Mouse (Mus musculus): ENCODE results near the gene Kifc3.

Gene Kifc3

DNA sequence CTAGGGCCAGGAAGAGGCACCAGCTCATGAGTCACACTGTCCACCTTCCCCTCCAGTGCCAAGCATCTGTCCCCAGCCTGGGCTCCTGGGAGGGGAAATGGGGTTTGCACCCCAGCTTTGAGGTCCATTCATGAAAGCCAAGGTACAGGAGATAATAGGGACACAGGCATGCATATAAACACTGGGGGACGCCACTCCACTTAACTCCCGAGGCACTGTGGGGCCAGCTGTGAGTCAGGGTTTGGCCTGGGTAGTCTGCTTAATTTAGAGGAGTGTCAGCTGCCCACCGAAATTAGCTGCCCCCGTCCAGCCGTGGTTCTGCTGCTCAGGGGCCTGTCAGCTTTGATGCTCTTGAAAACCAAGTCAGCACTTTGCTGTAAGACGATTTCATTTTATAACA is 39.8 kb downstream of the Kifc3 start:
- in situ Hi-C loops (cut with MboI; ENCODE audit: low sequenced_read_pairs): no loop called here

DNA sequence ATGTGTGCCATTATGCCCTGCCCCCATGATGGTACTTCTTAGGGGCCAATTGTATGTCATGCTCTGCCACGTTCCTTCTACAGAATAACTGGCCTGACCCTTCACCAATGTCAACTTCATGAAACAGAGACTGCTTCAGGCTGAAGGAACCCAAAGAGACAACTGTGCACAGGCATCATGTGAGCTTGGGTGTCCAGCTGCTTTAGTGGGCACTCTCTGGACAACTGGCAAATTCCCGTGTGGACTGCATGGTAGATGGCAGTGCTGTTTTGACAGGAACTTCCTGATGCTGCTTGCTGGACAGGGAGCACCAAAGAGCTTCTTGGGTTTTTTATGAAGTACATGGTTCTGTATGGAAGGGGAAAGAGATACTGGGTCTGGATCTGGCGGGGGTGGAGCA is 43.3 kb downstream of the Kifc3 start:
- in situ Hi-C loops (cut with MboI; ENCODE audit: low sequenced_read_pairs): no loop called here

DNA sequence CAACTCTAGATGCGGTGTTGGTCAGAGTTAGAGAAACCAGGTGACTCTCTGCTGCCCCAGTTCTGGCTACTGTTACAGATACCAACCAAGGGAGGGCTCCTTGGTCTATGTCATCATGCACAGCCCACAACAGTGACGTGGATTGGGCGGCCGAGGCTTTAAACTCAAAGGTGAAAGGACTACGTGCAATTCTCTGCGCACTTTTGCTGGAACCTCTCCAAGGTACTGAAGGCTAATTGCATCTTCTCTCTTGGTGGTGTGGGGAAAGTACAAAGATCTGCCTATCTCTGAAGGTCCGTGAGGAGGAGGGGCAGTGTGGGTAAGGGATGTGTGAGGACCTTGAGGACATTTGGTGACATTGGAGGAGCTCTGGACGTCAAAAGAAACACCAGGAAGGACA is 44.0 kb downstream of the Kifc3 start:
- in situ Hi-C loops (cut with MboI; ENCODE audit: low sequenced_read_pairs): no loop called here

DNA sequence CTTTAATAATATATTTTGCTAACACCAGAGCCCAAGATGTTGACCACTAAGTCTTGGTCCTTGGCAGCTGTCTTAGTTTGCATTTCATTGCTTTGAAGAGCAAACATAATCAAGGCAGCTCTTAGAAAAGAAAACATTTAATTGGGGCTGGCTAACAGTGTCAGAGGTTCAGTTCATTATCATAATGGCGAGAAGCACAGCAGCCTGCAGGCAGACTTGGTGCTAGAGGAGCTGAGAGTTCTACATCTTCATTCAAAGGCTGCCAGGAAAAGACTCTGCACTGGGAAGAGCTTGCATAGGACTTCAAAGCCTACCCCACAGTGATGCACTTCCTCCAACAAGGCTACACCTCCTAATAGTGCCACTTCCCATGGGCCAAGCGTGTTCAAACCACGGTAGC is 45.5 kb downstream of the Kifc3 start:
- in situ Hi-C loops (cut with MboI; ENCODE audit: low sequenced_read_pairs): no loop called here

DNA sequence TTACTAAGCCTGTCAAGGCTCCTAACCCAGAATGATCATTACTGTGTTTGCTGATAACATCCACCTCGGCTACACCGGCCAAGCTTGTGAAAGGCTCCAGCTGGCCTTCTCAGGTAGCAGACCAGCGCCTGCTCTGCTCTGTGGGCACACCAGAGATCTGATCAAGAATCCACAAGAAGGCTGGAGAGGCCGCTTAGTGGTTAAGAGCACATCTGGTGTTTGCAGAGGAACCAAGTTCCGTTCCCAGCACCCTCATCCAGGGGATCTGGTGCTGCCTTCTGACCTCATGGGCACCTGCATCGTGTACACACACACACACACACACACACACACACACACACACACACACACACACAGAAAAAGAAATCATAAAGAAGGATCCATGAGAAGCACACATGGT is 46.5 kb downstream of the Kifc3 start:
- in situ Hi-C loops (cut with MboI; ENCODE audit: low sequenced_read_pairs): no loop called here

DNA sequence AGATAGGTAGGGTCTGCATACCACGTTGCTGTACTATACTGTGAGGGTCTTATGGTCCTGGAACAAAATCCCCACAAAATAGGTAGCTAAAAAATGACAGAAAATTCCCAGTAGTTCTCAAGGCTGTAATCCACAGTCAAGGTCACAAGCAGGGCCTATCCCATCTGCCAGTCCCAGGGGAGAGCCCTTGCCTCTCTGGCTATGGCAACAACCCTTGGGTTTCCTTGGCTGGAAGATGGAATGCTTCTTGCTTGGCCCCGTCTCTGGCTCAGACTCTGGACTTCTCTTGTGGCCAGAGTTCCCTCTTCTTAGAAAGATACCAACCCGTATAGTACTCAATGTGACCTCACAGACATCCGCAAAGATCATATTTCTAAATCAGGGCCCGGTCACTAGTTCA is 47.3 kb downstream of the Kifc3 start:
- in situ Hi-C loops (cut with MboI; ENCODE audit: low sequenced_read_pairs): no loop called here

DNA sequence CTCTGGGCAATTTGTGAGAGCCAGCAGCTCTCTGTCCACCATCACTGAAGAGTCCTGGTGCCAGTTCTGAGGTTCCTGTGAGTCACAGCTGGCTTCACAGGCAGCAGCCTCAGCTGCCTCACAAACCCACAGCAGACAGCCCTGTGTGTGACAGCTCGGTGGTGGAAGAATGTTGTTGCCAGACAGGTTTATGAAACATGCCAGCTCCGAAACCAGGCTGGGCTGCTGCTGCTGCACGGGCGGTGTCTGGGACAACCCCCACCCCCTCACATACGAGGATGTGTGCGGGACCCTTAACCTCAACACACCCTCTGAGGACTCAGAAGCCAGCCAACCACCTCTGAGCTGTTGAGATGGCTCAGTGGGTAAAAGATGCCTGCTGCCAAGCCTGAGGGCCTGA is 48.0 kb downstream of the Kifc3 start:
- in situ Hi-C loops (cut with MboI; ENCODE audit: low sequenced_read_pairs): no loop called here

DNA sequence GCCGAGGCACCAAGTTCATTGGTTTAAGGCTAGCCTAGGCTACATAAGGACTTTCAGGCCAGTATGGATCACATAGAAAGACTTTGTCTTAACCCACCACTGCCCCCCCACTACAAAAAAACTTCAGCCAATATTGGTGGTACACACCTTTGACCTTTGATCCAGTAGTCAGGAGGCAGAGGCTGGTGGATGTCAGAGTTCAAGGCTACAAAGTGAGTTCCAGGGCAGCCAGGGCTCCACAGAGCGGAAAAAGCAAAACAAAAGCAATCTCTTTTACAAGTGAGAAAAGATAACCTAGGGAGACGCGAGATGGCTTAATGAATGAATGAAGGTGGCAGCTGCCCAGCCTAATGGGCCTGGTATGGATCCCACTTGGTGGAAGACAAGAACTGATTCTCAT is 48.6 kb downstream of the Kifc3 start:
- in situ Hi-C loops (cut with MboI; ENCODE audit: low sequenced_read_pairs): no loop called here

DNA sequence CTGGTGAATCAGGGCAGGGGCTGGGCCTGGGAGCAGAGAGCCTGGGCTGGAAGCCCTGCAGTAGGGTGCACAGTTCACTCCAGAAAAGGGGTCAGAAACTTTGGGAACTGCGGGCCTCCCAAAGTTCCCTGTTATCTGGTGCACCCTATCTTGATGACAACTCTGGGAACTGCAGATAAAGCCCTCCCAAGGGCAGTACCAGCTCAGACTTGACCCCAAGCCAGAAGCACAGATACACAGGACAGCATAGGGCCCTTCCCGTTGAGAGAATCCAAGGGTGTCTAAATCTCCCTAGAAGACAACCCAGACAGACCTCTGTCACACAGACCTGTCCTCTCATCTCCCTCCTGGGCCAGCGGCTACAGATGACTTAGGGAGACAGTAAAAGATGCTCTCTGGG is 52.0 kb downstream of the Kifc3 start:
- in situ Hi-C loops (cut with MboI; ENCODE audit: low sequenced_read_pairs): no loop called here

DNA sequence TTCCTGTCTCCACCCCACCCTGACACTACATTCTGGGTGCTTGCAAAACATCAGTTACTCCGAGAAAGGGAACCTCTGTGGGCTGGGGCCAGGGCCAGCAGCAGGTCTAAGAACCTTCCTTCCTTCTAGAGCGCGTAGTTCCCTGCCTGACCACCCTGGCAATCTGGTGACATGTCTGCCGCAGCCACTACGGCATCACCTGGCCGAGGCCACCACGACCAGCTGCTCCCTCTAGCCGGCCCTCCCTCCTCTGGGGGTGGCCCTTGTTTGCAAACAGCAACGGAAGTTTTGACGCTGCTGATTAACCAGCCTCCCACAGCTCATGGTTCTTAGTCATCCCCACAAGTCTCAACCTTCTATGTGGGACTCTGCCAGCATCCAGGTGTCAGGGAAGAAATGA is 53.2 kb downstream of the Kifc3 start:
- in situ Hi-C loops (cut with MboI; ENCODE audit: low sequenced_read_pairs): no loop called here

DNA sequence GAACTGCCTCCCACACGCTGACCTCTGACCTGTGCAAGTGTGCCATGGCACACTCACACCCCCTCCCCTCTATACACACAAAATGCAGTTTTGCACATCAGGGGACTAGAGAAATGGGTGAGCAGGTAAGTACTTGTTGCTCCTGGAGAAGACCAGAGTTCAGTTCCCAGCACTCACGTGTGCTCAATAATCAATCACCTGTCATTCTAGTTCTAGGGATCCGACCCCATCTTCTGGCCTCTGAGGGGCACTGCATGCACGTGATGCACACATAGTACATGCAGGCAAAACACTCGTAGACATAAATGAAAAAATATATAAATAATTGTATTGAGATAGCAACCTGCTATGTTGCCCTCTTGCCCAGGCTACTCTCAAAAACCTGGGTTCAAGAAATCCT is 55.8 kb downstream of the Kifc3 start:
- in situ Hi-C loops (cut with MboI; ENCODE audit: low sequenced_read_pairs): no loop called here

DNA sequence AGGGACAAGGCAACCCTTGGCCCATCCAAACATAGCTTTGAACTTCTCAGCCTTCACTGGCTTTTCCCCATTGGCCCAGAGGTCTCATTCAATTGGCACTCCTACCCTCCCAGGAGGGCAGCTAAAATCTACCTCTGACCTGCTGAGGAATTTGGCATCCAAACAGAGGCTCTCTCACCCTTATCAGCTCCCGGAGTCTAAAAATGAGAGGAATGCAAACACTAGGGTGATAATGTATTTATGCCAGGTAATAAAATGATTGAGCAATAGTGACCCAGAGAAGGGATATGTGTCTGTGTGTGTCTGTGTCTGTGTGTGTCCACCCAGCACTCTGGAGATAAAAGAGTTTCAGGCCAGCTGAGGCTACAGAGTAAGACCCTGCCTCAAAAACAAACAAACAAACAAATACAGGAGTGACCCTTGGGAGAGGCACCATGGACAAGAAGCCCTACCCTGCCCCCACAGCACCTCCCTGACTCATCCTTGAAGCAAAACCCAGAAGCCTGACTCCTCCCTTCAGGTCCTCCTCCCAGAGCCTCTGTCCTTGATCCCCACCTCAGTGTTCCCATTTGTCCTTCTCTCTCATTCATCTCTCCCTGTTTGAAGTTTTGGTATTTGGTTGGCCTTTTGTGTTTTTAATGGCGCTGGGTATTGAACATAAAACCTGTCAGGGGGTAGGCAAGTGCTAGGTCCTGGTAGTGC is 56.4 kb downstream of the Kifc3 start:
- in situ Hi-C loops (cut with MboI; ENCODE audit: low sequenced_read_pairs): no loop called here

DNA sequence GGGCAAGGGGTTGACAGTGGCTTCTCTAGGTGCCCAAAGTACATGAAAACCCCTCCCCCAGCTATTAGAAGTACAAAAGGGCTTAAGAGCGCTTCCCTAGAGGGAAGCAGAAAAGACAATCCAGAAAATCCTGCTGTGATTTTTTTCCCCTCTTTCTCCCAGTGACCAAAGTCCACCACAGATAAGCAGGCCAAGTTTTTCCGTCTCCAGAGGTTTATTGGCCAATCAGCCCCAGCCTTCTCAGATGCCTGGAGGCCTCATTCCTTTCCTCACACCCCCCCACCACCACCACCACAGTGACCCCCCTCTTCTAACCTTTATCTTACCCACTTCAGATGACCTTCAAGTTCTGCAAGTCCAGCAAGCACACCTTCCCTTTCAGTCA is 58.0 kb downstream of the Kifc3 start:
- in situ Hi-C loops (cut with MboI; ENCODE audit: low sequenced_read_pairs): no loop called here

DNA sequence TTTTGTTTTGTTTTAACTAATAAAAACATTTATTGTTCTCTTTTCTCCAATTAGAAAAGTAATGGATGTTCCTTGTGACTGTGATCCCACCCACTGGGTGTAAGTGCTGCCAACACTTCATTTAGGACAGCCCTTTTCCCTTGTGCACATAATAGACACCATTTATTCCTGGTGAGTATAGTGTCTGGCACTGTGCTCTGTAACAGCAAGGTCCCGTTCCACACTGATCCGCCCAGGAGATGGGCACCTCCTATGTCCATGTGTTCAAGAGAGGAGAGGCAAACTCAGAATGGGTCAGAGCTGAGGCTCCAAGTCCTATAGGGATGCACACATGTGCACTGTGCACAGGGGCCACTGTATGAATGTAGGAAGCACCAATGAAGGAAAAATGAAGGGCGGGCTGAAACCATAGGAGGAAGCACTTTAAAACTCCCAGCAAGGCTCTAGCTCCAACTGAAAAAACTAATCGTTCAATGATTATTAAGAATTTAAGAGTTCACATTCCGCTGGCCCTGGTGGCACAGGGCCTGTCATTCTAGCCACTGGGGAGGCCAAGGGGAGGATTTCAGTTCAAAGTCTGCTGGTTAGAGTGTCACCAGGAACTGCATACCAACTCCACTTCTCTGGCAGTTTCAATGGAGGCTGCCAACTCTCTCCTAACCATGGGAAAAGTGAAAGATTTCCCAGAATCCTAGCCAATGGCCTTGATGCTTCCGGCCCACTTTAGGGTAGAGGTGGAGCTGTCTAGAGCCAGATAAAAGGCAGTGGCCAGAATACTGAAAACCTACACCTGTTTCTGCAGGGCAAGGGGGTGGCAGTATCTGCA is 58.6 kb downstream of the Kifc3 start:
- in situ Hi-C loops (cut with MboI; ENCODE audit: low sequenced_read_pairs): no loop called here

DNA sequence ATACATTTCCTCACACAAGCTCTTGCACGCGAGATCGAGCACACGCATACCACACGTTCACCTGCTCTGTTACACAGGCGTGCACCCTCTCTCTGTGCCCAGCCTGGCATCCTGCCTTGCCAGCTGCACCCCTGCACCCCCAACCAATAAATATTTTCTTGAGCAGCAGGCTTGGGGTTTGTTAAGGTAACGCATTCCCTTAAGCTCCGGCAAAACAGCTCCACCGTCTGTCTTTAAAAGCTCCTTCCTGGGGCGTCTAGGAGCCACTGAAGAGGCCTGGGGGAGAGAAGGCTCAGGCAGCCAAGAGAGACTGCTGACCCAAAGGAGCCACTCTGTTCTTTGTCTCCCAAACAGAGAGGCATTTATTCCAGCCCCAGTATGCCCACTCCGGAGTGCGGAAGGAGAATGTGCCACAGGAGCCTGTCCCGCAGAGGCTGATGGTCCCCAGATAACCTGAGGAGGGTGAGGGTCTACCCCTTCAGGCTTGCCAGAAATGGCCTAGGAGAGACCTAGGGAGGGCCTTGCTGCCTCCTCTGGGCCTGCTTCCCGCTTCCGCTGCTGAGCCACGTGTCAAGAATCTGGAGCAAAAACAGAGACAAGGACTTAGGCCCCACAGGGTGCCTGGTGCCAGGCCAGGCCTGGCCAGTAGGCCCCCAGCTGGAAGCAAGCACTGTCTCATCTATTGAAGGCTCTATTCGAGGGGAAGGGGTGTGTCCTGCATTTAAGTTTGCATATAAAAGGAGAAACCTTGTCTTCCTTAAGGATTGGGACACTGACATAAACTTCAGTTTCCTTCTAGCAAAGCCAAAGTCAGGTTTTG is 59.4 kb downstream of the Kifc3 start:
- in situ Hi-C loops (cut with MboI; ENCODE audit: low sequenced_read_pairs): no loop called here

DNA sequence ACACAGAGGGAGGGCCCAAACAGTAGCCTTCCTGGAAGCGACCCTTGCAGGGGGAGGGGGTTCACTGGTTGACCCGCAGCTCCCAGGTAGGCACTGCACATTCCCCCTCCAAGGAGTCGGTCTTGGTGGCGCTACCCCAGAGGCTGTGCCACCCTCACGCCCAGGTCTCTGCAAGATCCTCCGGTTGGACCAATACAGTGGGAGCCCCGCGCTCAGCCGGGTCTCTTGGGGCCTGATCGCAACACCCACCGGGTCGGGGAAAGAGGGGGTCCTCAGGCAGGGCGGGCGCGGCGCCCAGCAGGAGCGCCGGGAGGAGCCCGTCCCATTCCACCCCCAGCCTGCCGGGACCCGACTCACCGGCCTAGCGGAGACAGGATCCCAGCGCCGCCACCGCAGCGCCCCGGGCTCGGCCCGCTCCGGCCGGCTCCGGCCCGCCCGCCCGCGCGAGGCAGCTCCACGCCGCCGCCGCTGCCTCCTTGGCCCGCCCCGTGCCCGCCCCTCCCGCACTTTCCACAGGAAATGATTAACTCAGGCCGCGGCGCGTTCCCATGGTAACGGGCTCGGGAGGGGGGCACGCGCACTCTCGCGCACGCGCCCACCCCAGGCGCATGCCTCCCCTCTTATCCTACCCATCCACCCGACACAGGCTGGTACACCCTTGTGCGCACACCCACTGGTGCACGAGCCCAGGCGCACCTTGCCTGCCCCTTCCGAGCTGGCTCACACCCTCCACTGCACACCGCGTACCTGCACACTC is 60.4 kb downstream of the Kifc3 start:
- in situ Hi-C loops (cut with MboI; ENCODE audit: low sequenced_read_pairs): no loop called here

DNA sequence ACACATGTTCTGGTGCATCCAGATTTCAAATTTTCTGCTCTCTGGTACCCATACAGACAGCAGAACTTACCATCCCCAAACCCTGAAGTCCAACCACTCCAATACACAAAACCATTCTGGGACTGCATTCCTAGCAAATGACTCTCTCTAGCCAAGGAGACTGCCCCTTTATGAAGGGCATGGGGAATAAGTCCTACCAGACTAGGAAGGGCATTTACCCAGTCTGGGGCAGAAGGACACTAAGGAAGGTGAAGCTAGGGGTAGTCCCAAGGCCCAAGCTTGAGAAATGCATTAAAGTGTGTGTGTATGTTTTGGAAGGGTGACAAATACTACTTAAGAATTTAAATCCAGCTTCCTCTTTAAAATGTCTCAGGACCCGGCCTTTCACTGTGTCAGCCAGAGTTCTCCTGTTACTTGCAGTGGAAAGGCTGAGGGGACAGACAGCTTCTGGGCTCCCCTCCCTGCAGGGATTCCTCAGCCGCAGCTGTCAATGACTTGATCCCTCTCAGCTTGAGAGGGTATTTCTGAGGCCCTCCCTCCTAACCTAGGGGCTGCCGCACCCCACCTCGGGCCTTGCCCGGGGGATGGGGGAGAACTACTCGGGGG is 61.0 kb downstream of the Kifc3 start:
- in situ Hi-C loops (cut with MboI; ENCODE audit: low sequenced_read_pairs): no loop called here

DNA sequence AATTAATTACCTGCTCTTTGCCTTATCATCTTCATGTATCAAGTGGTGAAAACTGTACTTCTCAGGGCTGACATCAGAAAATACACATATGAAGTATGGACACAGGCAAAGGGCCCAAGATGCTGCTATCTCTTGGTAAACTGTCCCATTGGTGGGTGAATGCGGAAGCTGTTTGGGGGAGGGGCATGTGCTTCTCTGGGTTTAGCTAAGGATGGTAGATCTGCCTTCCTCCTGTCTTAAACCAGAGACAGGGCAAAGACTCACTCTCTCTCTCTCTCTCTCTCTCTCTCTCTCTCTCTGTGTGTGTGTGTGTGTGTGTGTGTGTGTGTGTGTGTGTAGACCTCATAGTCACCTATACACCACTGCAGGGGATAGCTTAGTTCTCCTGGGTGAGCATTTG is 61.6 kb downstream of the Kifc3 start:
- in situ Hi-C loops (cut with MboI; ENCODE audit: low sequenced_read_pairs): no loop called here

DNA sequence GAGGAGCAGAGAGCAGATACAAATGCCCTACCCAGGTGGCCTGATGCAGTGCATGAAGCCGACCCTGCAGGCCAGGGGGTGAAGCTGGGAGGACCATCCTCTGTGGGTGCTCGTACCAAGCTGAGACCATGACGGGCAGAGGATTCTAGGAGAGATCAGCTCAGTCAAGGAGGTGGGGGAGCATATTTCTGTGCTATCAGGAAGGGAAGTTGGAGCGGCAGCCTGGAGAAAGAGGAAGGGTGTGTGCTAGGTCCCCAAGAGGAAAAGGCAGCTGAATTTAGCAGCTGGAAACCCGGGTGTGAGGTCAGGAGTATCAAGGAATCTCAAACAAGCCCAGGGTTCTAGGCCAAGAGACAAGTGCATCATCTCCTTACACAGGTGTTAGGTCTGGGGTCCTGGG is 62.1 kb downstream of the Kifc3 start:
- in situ Hi-C loops (cut with MboI; ENCODE audit: low sequenced_read_pairs): no loop called here

DNA sequence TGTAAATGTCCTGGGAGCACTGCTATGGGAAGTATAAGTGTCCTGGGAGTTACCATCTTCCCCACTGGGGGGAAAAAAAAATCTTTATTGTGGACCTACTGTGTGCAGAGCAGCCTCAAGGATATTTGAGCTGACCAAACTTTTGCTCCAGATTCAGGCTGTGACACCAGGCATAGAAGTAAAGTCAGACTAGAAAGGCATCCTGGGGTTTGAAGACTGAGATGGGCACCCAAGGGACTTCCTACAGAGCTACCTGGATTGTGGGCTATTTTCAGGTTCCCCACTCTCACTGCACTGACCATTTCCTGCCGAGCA is 63.6 kb downstream of the Kifc3 start:
- in situ Hi-C loops (cut with MboI; ENCODE audit: low sequenced_read_pairs): no loop called here

All from CH12F3 (cell line).